Mouse (Mus musculus) layer of hippocampus, postnatal 36 days (tissue): Measurements from ENCODE around the gene Zscan18. TPM values are rescaled to one million over a fixed set of nuclear protein-coding genes. Genes with fewer than 3 reads are reported as not detected.

Source experiments
- total RNA-seq, 2 experiments: library from RNA; stranded (reverse); gene quantifications; 2 replicates each; pipeline ENCODE4 v1.2.3; 2021

The Zscan18 gene
- total RNA-seq, 2 experiments from 2014 or later: 23.2 to 25.2 TPM

Other genes starting within 250 kb of the Zscan18 start
- under 1 TPM; 0.02 to 0.05 TPM for gene Vmn2r53, start 194.8 kb downstream of the Zscan18 start, total RNA-seq
- gene Vmn2r54, start 163.3 kb downstream of the Zscan18 start, total RNA-seq: not detected
- not detected for gene Vmn2r55, start 118.6 kb downstream of the Zscan18 start, total RNA-seq
- gene Vmn2r56, start 68.6 kb downstream of the Zscan18 start, total RNA-seq: not detected
- 10 to 100 TPM; 22.9 to 27.8 TPM for gene Zfp329, start 15.2 kb upstream of the Zscan18 start, total RNA-seq
- 10 to 100 TPM; 13.6 to 14.7 TPM for gene Zfp110, start 31.1 kb upstream of the Zscan18 start, total RNA-seq
- gene Zfp128, start 77.5 kb upstream of the Zscan18 start, total RNA-seq: 1 to 10 TPM; 7.7 to 9.0 TPM
- gene Zscan22, start 94.2 kb upstream of the Zscan18 start, total RNA-seq: 10 to 100 TPM; 17.0 to 20.7 TPM
- 100 to 1,000 TPM; 399 to 414 TPM for gene Rps5, start 118.7 kb upstream of the Zscan18 start, total RNA-seq
- under 1 TPM; 0.85 to 0.88 TPM for gene Rnf225, start 123.8 kb upstream of the Zscan18 start, total RNA-seq
- 10 to 100 TPM; 11.6 to 13.1 TPM for gene Zfp324, start 162.2 kb upstream of the Zscan18 start, total RNA-seq
- gene Zfp446, start 174.2 kb upstream of the Zscan18 start, total RNA-seq: 1 to 10 TPM; 8.6 to 9.3 TPM
- gene Slc27a5, start 194.6 kb upstream of the Zscan18 start, total RNA-seq: under 1 TPM in 1 of 2 experiments, not detected in 1; 0.20 TPM
- 100 to 1,000 TPM; 235 to 241 TPM for gene Trim28, start 195.5 kb upstream of the Zscan18 start, total RNA-seq
- gene Zbtb45, start 206.4 kb upstream of the Zscan18 start, total RNA-seq: 10 to 100 TPM; 33.6 to 37.8 TPM
- 100 to 1,000 TPM; 137 to 146 TPM for gene Chmp2a, start 231.2 kb upstream of the Zscan18 start, total RNA-seq
- 100 to 1,000 TPM; 193 TPM for gene Ube2m, start 234.6 kb upstream of the Zscan18 start, total RNA-seq